Mouse (Mus musculus): ENCODE data around the gene Vmn1r5. TPM values are rescaled to one million over a fixed set of nuclear protein-coding genes. Genes with fewer than 3 reads are reported as not detected.
"Not testable (repeated sequence)": the region's sequence is repeated elsewhere in the genome, so short reads cannot be mapped to it uniquely, and the experiment has no call there.

The Vmn1r5 gene
- polyA plus RNA-seq, 1 experiment from 2014 or later: not detected

DNA sequence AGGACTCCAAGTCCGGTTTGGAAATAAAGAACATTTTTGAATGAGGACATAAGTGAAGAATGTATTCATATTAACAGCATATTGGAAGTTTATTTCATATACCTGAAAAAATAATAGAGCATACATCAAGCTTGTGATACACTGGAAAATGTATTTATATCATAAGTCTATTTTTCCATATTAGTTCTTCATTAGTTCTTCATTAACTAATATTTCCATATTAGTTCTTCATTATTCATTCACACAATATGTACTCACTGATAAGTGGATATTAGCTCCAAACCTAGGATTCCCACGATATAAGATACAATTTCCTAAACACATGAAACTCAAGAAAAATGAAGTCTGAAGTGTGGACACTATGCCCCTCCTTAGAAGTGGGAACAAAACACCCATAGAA, 55.2 kb downstream of the Vmn1r5 start, which contains the start of gene Vmn1r7:
Gene Vmn1r7 (minus strand): TSS at position 101 of the 400 bp plus-strand sequence.
- 71% methylated on average over 2 of the region's 2 CpGs for WGBS (ENCODE audit: insufficient replicate concordance)
- H3K4me3 ChIP-seq (ENCODE audit: low read depth, low read length); H3K27me3 ChIP-seq (ENCODE audit: control insufficient read depth, insufficient read depth, low read length); H3K4me2 ChIP-seq; H3K9ac ChIP-seq (ENCODE audit: low read depth, low read length); H3K9me3 ChIP-seq (replicated peaks; ENCODE audit: control insufficient read depth, low read length); ATAC-seq (replicated peaks; ENCODE audit: insufficient number of reproducible peaks, low FRiP score, low TSS enrichment); H3K4me1 ChIP-seq (ENCODE audit: control insufficient read depth, insufficient read depth, low read length); H3K36me3 ChIP-seq (ENCODE audit: control insufficient read depth, insufficient read depth, low read length); H3K27ac ChIP-seq (ENCODE audit: low read depth, low read length): not testable (repeated sequence)

DNA sequence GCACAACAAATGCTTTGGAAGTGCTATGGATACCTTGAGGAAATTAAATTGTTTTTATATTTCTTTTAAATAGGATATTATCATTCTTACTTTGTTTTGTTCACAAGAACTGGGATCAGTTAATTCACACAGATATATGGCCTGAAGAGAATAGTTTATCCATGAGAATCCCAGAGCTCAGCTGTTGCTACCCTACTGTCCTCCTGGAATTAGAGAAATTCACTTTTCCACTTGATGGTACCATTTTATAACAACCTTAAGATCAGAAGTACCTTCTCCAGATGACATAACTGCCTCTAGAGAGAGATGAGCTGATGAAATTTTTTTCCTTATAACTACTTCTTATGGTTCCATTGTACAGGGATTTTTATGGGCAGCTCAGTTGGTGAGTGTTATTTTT, 61.9 kb downstream of the Vmn1r5 start, which contains the start of gene Vmn1r8:
Gene Vmn1r8 (plus strand): TSS at position 301 of the 400 bp plus-strand sequence.
- no peak within 1 kb of the TSS for H3K27ac ChIP-seq (ENCODE audit: low read depth, low read length)
- H3K9ac ChIP-seq (ENCODE audit: low read depth, low read length): no peak within 1 kb of the TSS
- H3K4me3 ChIP-seq (ENCODE audit: low read depth, low read length): no peak within 1 kb of the TSS
- no peaks in the 10 kb centered on the region for H3K4me1 ChIP-seq (ENCODE audit: control insufficient read depth, insufficient read depth, low read length)
- no peaks in the 10 kb centered on the region for H3K27me3 ChIP-seq (ENCODE audit: control insufficient read depth, insufficient read depth, low read length)
- ATAC-seq (replicated peaks; ENCODE audit: insufficient number of reproducible peaks, low FRiP score, low TSS enrichment): no peak
- H3K9me3 ChIP-seq (replicated peaks; ENCODE audit: control insufficient read depth, low read length): no peaks in the 10 kb centered on the region
- no peaks in the 10 kb centered on the region for H3K36me3 ChIP-seq (ENCODE audit: control insufficient read depth, insufficient read depth, low read length)
- no peak within 1 kb of the TSS for H3K4me2 ChIP-seq

GRCm38 (mm10) chr6:57034674-57035073, 64.6 kb downstream of the Vmn1r5 start:
- no peak overlapping the region for H3K4me3 ChIP-seq (ENCODE audit: low read depth, low read length)
- no peaks in the 10 kb centered on the region for H3K36me3 ChIP-seq (ENCODE audit: control insufficient read depth, insufficient read depth, low read length)
- no peak overlapping the region for H3K4me2 ChIP-seq
- H3K27ac ChIP-seq (ENCODE audit: low read depth, low read length): no peak overlapping the region
- no peak overlapping the region for H3K9ac ChIP-seq (ENCODE audit: low read depth, low read length)
- 68% methylated on average over 2 of the region's 2 CpGs for WGBS (ENCODE audit: insufficient replicate concordance)
- no peak for ATAC-seq (replicated peaks; ENCODE audit: insufficient number of reproducible peaks, low FRiP score, low TSS enrichment)
- H3K9me3 ChIP-seq (replicated peaks; ENCODE audit: control insufficient read depth, low read length): no peaks in the 10 kb centered on the region
- no peaks in the 10 kb centered on the region for H3K4me1 ChIP-seq (ENCODE audit: control insufficient read depth, insufficient read depth, low read length)
- H3K27me3 ChIP-seq (ENCODE audit: control insufficient read depth, insufficient read depth, low read length): no peaks in the 10 kb centered on the region

Other genes starting within 250 kb of the Vmn1r5 start
- gene Kbtbd2, start 172.5 kb upstream of the Vmn1r5 start, polyA plus RNA-seq (2014; fragmentation: Nextera tagmentation; extraction: Ambion mirVana): 31.7 and 34.0 TPM in 2 replicates
- 114 and 142 TPM in 2 replicates for gene Fkbp9, start 138.2 kb upstream of the Vmn1r5 start, polyA plus RNA-seq (2014; fragmentation: Nextera tagmentation; extraction: Ambion mirVana)
- gene Nt5c3, start 46.3 kb upstream of the Vmn1r5 start, polyA plus RNA-seq (2014; fragmentation: Nextera tagmentation; extraction: Ambion mirVana): 79.1 and 82.5 TPM in 2 replicates
- 0.20 and 0.21 TPM in 2 replicates for gene Vmn1r4, start 46.3 kb upstream of the Vmn1r5 start, polyA plus RNA-seq (2014; fragmentation: Nextera tagmentation; extraction: Ambion mirVana)
- gene Vmn1r6, start 27.0 kb downstream of the Vmn1r5 start, polyA plus RNA-seq (2014; fragmentation: Nextera tagmentation; extraction: Ambion mirVana): not detected in 2 replicates
- gene Vmn1r7, start 55.1 kb downstream of the Vmn1r5 start, polyA plus RNA-seq (2014; fragmentation: Nextera tagmentation; extraction: Ambion mirVana): not detected in 2 replicates
- not detected in 2 replicates for gene Vmn1r8, start 62.0 kb downstream of the Vmn1r5 start, polyA plus RNA-seq (2014; fragmentation: Nextera tagmentation; extraction: Ambion mirVana)
- gene Vmn1r9, start 96.5 kb downstream of the Vmn1r5 start, polyA plus RNA-seq (2014; fragmentation: Nextera tagmentation; extraction: Ambion mirVana): not detected in 2 replicates
- gene Vmn1r10, start 139.2 kb downstream of the Vmn1r5 start, polyA plus RNA-seq (2014; fragmentation: Nextera tagmentation; extraction: Ambion mirVana): not detected in 2 replicates
- not detected in 2 replicates for gene Vmn1r11, start 163.2 kb downstream of the Vmn1r5 start, polyA plus RNA-seq (2014; fragmentation: Nextera tagmentation; extraction: Ambion mirVana)
- gene Vmn1r12, start 186.6 kb downstream of the Vmn1r5 start, polyA plus RNA-seq (2014; fragmentation: Nextera tagmentation; extraction: Ambion mirVana): not detected in 2 replicates
- gene Vmn1r13, start 233.0 kb downstream of the Vmn1r5 start, polyA plus RNA-seq (2014; fragmentation: Nextera tagmentation; extraction: Ambion mirVana): not detected in 2 replicates